Mouse (Mus musculus) stomach, embryonic 14.5 days (tissue): Measurements from ENCODE around the gene Vax1. TPM values are rescaled to one million over a fixed set of nuclear protein-coding genes. Genes with fewer than 3 reads are reported as not detected.

Experiments used
- ATAC-seq: fragments of 200-750 bp; cut with Nextera tagmentation; 2 replicates; pipeline ENCODE4 v1.8.0; 2017; ENCODE audit warnings: low read depth, moderate TSS enrichment; ENCODE audit not compliant: insufficient number of reproducible peaks, insufficient read depth, low FRiP score
- H3K27ac ChIP-seq: fragments of 300-500 bp; sonication (generic); 2 replicates; pipeline ENCODE4 v1.5.1; 2014; ENCODE audit warnings: mild to moderate bottlenecking, low read length, moderate library complexity, mixed read lengths
- H3K27me3 ChIP-seq: fragments of 300-500 bp; sonication (generic); 2 replicates; pipeline ENCODE4 v1.6.1; 2014; ENCODE audit warnings: low read length, control low read depth, mixed read lengths; ENCODE audit not compliant: control insufficient read depth, insufficient read depth
- H3K36me3 ChIP-seq: fragments of 300-500 bp; sonication (generic); 2 replicates; pipeline ENCODE4 v1.6.1; 2014; ENCODE audit warnings: mild to moderate bottlenecking, control low read depth, low read length, moderate library complexity, mixed read lengths; ENCODE audit not compliant: control insufficient read depth, insufficient read depth
- H3K4me1 ChIP-seq: fragments of 300-500 bp; sonication (generic); 2 replicates; pipeline ENCODE4 v1.6.1; 2014; ENCODE audit warnings: low read length, control low read depth, mixed read lengths; ENCODE audit not compliant: control insufficient read depth, insufficient read depth
- H3K4me2 ChIP-seq: fragments of 300-500 bp; sonication (generic); replicated peaks from 2 replicates; pipeline ENCODE4 v1.6.1; 2014; ENCODE audit warnings: low read depth, low read length, control low read depth
- H3K4me3 ChIP-seq: fragments of 300-500 bp; sonication (generic); 2 replicates; pipeline ENCODE4 v1.5.1; 2014; ENCODE audit warnings: low read depth, low read length, control low read depth
- H3K9ac ChIP-seq: fragments of 300-500 bp; sonication (generic); replicated peaks from 2 replicates; pipeline ENCODE4 v1.6.1; 2014; ENCODE audit warnings: low read depth, mild to moderate bottlenecking, control low read depth, low read length, moderate library complexity, mixed read lengths
- H3K9me3 ChIP-seq: fragments of 300-500 bp; sonication (generic); 2 replicates; pipeline ENCODE4 v1.6.1; 2016; ENCODE audit warnings: low read depth, low read length, control low read depth; ENCODE audit not compliant: control insufficient read depth
- WGBS: fragments of 180-500 bp; shearing (Covaris S2); extraction: QIAGEN DNeasy Blood & Tissue Kit; methylation state at CpG from one replicate; pipeline ENCODE4 v1.1.7; 2014; 5-methylcytosine and 5-hydroxymethylcytosine counted together
- polyA plus RNA-seq: library from polyadenylated mRNA; unstranded; fragments of >200 nt; fragmentation: Nextera tagmentation; extraction: Ambion mirVana; gene quantifications from 2 replicates; pipeline ENCODE4 v1.2.1, GENCODE M21; 2014

Vax1 gene
- polyA plus RNA-seq, 1 experiment from 2014 or later: not detected

GRCm38 (mm10) chr19:59172781-59173180 is 2.9 kb upstream of the Vax1 start:
- no peaks in the 10 kb centered on the region for H3K36me3 ChIP-seq
- no peak overlapping the region for H3K4me3 ChIP-seq
- H3K4me2 ChIP-seq: no peak overlapping the region
- peaks cover 70% of the 10 kb centered on the region for H3K27me3 ChIP-seq
- H3K4me1 ChIP-seq: peaks cover 12% of the 10 kb centered on the region; the same call in 1 of the 2 replicates
- no peaks in the 10 kb centered on the region for H3K9me3 ChIP-seq
- 4% methylated on average over 3 of the region's 3 CpGs for WGBS
- no peak overlapping the region for H3K27ac ChIP-seq
- no peak for ATAC-seq
- no peak overlapping the region for H3K9ac ChIP-seq

GRCm38 (mm10) chr19:59171871-59172245 is 2.0 kb upstream of the Vax1 start:
- Histone ChIP-seq H3K9me3 (no peaks in the 10 kb centered on the region), H3K27ac (no peak overlapping the region), H3K27me3 (peaks cover 79% of the 10 kb centered on the region), H3K36me3 (no peaks in the 10 kb centered on the region), H3K4me1 (peaks cover 12% of the 10 kb centered on the region; the same call in 1 of the 2 replicates), H3K9ac (no peak overlapping the region), H3K4me2 (no peak overlapping the region), H3K4me3 (no peak overlapping the region)
- no peak for ATAC-seq
- 1% methylated on average over 19 of the region's 19 CpGs for whole genome bisulfite sequencing

DNA sequence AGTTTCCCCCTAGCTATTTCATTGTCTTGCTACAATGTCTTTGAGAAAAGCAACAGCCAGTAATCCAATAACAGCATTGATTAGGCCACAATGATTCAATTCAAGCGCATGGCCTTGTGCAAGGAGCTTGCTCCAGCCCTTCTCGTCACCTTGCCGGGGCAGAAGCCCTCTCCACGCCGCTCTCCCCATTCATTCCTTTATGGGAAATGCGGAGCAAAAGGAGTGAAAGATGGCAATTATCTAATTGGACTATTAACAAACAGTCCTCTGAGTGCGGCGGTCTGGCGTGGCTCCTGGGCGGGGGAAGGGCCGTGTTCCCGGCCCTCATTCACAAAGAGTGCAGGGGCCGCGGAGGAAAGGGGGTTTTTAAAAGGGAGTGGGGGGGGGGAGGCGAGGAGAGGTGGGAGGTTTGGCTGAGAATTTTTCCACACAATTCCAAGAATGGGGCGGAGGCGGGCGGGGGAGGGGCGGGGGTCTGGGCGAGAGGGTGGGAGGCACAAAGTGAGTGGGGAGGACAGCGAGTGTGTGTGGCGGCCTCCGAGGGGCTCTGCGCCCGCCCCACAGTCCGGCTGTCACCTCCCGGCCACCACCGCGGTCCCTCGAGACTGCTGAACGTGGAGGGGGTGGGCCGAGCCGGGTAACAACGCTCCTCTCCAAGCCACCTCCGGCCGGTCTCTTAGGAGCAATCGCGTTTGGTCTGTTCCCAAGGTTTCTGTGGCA is 1.5 kb upstream of the Vax1 start:
- WGBS: 1% methylated on average over 38 of the region's 38 CpGs
- H3K4me3 ChIP-seq: no peak overlapping the region
- H3K27ac ChIP-seq: no peak overlapping the region
- H3K9me3 ChIP-seq: no peaks in the 10 kb centered on the region
- no peak overlapping the region for H3K9ac ChIP-seq
- peaks cover 14% of the 10 kb centered on the region; the same call in 1 of the 2 replicates for H3K4me1 ChIP-seq
- no peaks in the 10 kb centered on the region for H3K36me3 ChIP-seq
- peaks cover 84% of the 10 kb centered on the region for H3K27me3 ChIP-seq
- ATAC-seq: no peak
- H3K4me2 ChIP-seq: no peak overlapping the region

DNA sequence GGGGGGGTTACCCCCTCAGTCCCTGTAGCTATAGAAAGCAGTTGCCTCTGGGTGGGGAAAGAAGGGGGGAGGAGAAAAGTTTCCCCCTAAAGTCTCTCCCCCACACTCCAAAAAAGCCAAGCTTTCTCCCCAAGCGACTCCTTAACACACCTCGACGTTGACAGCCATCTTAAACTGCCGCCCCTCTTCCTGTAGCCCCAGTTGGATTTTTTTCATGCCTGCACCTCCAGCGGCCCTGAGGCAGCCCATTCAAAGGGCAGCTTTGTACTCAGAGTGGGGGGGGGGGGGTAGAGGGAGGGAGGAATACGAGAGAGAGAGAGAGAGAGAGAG is 875 bp upstream of the Vax1 start:
- Histone ChIP-seq H3K9me3 (no peaks in the 10 kb centered on the region), H3K4me3 (no peak overlapping the region), H3K4me1 (peaks cover 17% of the 10 kb centered on the region; the same call in 1 of the 2 replicates)

GRCm38 (mm10) chr19:59169143-59169935 is 517 bp downstream of the Vax1 start:
- H3K27me3 ChIP-seq: peaks cover 79% of the 10 kb centered on the region
- ATAC-seq: no peak
- H3K4me3 ChIP-seq: peak overlapping the region; percentile 19
- H3K9me3 ChIP-seq: no peaks in the 10 kb centered on the region
- no peak overlapping the region for H3K9ac ChIP-seq
- WGBS: under 1% methylated on average over 64 of the region's 65 CpGs
- H3K4me2 ChIP-seq: peak overlapping the region; percentile 25
- H3K36me3 ChIP-seq: no peaks in the 10 kb centered on the region
- peaks cover 17% of the 10 kb centered on the region; the same call in 1 of the 2 replicates for H3K4me1 ChIP-seq
- no peak overlapping the region for H3K27ac ChIP-seq

More for the DNA sequence above, 875 bp upstream of the Vax1 start:
- no peak overlapping the region for H3K4me2 ChIP-seq
- H3K36me3 ChIP-seq: no peaks in the 10 kb centered on the region
- no peak overlapping the region for H3K27ac ChIP-seq
- no peak for ATAC-seq
- 0% methylated on average over 6 of the region's 6 CpGs for WGBS
- H3K9ac ChIP-seq: no peak overlapping the region
- peaks cover 84% of the 10 kb centered on the region for H3K27me3 ChIP-seq

GRCm38 (mm10) chr19:59168386-59168905 is 1.4 kb downstream of the Vax1 start:
- no peaks in the 10 kb centered on the region for H3K9me3 ChIP-seq
- no peaks in the 10 kb centered on the region for H3K36me3 ChIP-seq
- H3K27me3 ChIP-seq: peaks cover 80% of the 10 kb centered on the region
- WGBS: 4% methylated on average over 17 of the region's 17 CpGs
- H3K27ac ChIP-seq: no peak overlapping the region
- no peak overlapping the region for H3K4me2 ChIP-seq
- no peak overlapping the region for H3K4me3 ChIP-seq
- H3K9ac ChIP-seq: no peak overlapping the region
- ATAC-seq: no peak
- H3K4me1 ChIP-seq: peaks cover 17% of the 10 kb centered on the region; the same call in 1 of the 2 replicates

GRCm38 (mm10) chr19:59167871-59168270 is 2.0 kb downstream of the Vax1 start:
- Histone ChIP-seq H3K4me2 (no peak overlapping the region), H3K27ac (no peak overlapping the region), H3K4me3 (no peak overlapping the region), H3K9me3 (no peaks in the 10 kb centered on the region), H3K27me3 (peaks cover 80% of the 10 kb centered on the region), H3K36me3 (no peaks in the 10 kb centered on the region), H3K4me1 (peaks cover 17% of the 10 kb centered on the region; the same call in 1 of the 2 replicates), H3K9ac (no peak overlapping the region)
- WGBS: 16% methylated on average over 5 of the region's 5 CpGs
- no peak for ATAC-seq

DNA sequence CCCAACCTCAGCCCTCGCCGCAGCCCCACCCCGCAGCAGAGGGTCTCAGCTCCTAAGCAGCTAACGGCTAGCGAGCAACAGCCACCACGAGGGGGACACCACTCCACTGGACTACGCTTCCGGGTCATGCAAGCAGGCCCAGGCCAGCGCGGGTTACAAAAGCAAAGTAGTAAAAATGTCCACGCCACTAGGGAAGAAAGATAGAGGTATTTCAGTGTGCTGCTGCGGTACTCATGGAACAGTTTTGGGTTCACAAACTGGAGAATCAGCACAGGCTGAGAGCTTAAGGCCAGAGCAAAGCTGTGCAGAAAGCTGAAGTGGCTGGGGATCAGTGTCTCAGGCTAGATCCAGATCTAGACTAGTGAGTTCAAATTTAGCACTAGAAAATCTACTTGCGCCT is 3.0 kb downstream of the Vax1 start:
- peak overlapping the region; percentile 66 for H3K4me2 ChIP-seq
- H3K9ac ChIP-seq: no peak overlapping the region
- H3K4me3 ChIP-seq: peak overlapping the region; percentile 21
- H3K27ac ChIP-seq: no peak overlapping the region
- H3K4me1 ChIP-seq: peaks cover 17% of the 10 kb centered on the region; the same call in 1 of the 2 replicates
- ATAC-seq: no peak
- H3K9me3 ChIP-seq: no peaks in the 10 kb centered on the region
- peaks cover 78% of the 10 kb centered on the region for H3K27me3 ChIP-seq
- no peaks in the 10 kb centered on the region for H3K36me3 ChIP-seq
- 3% methylated on average over 13 of the region's 13 CpGs for WGBS
